Mouse (Mus musculus) neural tube, embryonic 15.5 days (tissue): ENCODE results near the gene Cntn1. TPM values are rescaled to one million over a fixed set of nuclear protein-coding genes. Genes with fewer than 3 reads are reported as not detected.

ENCODE experiments used
- ATAC-seq: fragments of 200-750 bp; cut with Nextera tagmentation; 2 replicates; pipeline ENCODE4 v1.8.0; 2017; ENCODE audit warnings: mild to moderate bottlenecking, moderate TSS enrichment, moderate library complexity; ENCODE audit not compliant: low FRiP score
- H3K27ac ChIP-seq: fragments of 300-500 bp; sonication (generic); replicated peaks from 2 replicates; pipeline ENCODE4 v1.5.1; 2015; ENCODE audit warnings: mild to moderate bottlenecking, inconsistent platforms
- H3K27me3 ChIP-seq: fragments of 300-500 bp; sonication (generic); replicated peaks from 2 replicates; pipeline ENCODE4 v1.6.1; 2015; ENCODE audit warnings: inconsistent platforms
- H3K36me3 ChIP-seq: fragments of 300-500 bp; sonication (generic); 2 replicates; pipeline ENCODE4 v1.6.1; 2015; ENCODE audit warnings: inconsistent platforms
- H3K4me1 ChIP-seq: fragments of 300-500 bp; sonication (generic); 2 replicates; pipeline ENCODE4 v1.6.1; 2015; ENCODE audit warnings: inconsistent platforms
- H3K4me2 ChIP-seq: fragments of 300-500 bp; sonication (generic); 2 replicates; pipeline ENCODE4 v1.6.1; 2015; ENCODE audit warnings: inconsistent platforms, mild to moderate bottlenecking, moderate library complexity
- H3K4me3 ChIP-seq: fragments of 300-500 bp; sonication (generic); replicated peaks from 2 replicates; pipeline ENCODE4 v1.5.1; 2015; ENCODE audit warnings: mild to moderate bottlenecking, inconsistent platforms
- H3K9ac ChIP-seq: fragments of 300-500 bp; sonication (generic); replicated peaks from 2 replicates; pipeline ENCODE4 v1.6.1; 2015; ENCODE audit warnings: mild to moderate bottlenecking, inconsistent platforms
- H3K9me3 ChIP-seq: fragments of 300-500 bp; sonication (generic); replicated peaks from 2 replicates; pipeline ENCODE4 v1.6.1; 2016; ENCODE audit warnings: inconsistent platforms
- WGBS: fragments of 180-500 bp; shearing (Covaris S2); methylation state at CpG from one replicate; pipeline ENCODE4 v1.1.7; 2015; ENCODE audit warnings: mixed read lengths; 5-methylcytosine and 5-hydroxymethylcytosine counted together
- polyA plus RNA-seq: library from polyadenylated mRNA; unstranded; fragments of >200 nt; fragmentation: Nextera tagmentation; extraction: Ambion mirVana; gene quantifications from 2 replicates; pipeline ENCODE4 v1.2.1, GENCODE M21; 2015

Gene Cntn1
- polyA plus RNA-seq, 1 experiment from 2014 or later: 78.7 TPM

GRCm38 (mm10) chr15:92060986-92061385, 10.0 kb downstream of the Cntn1 start:
- 33% methylated on average over 3 of the region's 3 CpGs for WGBS

DNA sequence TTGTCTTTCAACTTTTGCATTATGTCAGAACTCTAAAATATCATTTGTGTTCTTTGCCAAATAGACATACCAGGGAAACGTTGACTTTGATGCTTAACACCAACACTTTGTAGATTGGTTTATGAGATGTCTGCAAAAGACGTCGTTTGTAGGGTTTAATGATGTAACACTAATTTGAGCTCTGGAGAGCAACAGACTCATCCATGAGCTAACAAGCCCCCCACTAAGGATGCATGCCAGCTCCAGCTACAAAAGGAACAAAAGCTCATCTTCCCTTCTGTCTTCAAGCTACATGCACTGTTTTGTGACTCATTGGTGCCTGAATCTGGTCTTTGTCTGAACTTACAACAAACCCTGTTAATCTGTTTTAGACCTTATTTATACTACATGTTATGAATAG, 28.5 kb downstream of the Cntn1 start:
- Histone ChIP-seq H3K9me3 (no peaks in the 10 kb centered on the region), H3K36me3 (no peaks in the 10 kb centered on the region), H3K4me3 (no peak overlapping the region), H3K4me1 (peaks cover 11% of the 10 kb centered on the region; the same call in 1 of the 2 replicates), H3K9ac (no peak overlapping the region), H3K27ac (no peak overlapping the region), H3K27me3 (no peaks in the 10 kb centered on the region), H3K4me2 (no peak overlapping the region)
- no peak for ATAC-seq
- WGBS: 27% methylated on average over 3 of the region's 3 CpGs

More at GRCm38 (mm10) chr15:92060986-92061385, 10.0 kb downstream of the Cntn1 start:
- H3K36me3 ChIP-seq: no peaks in the 10 kb centered on the region
- no peak overlapping the region for H3K4me2 ChIP-seq
- no peak overlapping the region for H3K4me3 ChIP-seq
- H3K4me1 ChIP-seq: 0 out of 2 replicates have a peak, but pooled peaks cover 2% of the 10 kb centered on the region
- H3K27ac ChIP-seq: no peak overlapping the region
- ATAC-seq: no peak
- H3K9me3 ChIP-seq: no peaks in the 10 kb centered on the region
- H3K27me3 ChIP-seq: no peaks in the 10 kb centered on the region
- no peak overlapping the region for H3K9ac ChIP-seq

DNA sequence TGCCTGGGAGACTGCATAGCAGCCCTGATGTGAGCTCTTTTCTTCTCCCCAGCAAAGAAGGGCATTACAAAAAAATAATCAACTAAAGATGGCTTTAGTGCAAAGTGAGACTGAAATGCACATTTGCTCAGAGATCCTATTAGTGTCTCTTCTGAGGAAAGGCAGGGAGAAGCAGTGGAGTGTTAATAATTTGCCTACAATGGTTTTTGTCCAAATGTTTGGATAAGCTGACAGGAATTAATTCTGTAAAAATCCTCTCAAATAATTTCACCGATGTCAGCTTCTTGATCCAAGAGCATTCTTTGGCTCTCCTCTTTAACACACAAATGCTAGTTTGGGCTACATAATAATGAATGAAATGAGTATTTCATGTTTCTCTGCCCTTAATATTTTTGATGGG, 34.9 kb downstream of the Cntn1 start:
- no peaks in the 10 kb centered on the region for H3K27me3 ChIP-seq
- no peak overlapping the region for H3K9ac ChIP-seq
- H3K4me1 ChIP-seq: peaks cover 13% of the 10 kb centered on the region
- H3K36me3 ChIP-seq: no peaks in the 10 kb centered on the region
- no peak overlapping the region for H3K4me3 ChIP-seq
- no peak overlapping the region for H3K4me2 ChIP-seq
- 29% methylated on average over 1 of the region's 1 CpGs for WGBS
- ATAC-seq: no peak
- no peak overlapping the region for H3K27ac ChIP-seq
- H3K9me3 ChIP-seq: no peaks in the 10 kb centered on the region

DNA sequence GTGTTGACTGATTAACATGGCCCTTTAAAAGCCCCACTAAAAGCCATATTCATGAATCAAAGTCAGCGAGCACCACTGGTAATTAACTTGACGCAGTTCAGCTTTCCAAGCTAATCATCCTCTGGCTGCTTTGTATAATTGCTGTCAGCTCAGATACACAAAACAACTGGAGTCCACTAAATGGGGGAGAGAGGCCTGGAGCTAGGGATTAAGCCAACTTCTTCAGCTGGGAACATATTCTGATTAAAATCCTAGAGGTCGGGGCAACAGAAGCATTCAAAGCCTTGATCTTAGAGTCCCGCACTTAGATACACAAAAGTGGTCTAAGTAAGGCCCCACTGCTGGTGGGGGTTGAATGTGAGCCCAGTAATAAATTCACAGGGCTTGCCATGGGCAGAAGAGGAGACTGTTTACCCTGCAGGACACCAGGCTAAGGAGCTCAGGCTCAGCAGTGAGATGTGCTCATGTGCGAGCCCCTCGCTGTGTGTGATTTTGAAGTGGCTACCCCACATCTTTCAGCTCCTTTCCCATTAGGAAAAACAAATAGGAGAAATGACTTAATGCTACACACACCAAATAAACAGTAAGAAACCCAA, 36.8 kb downstream of the Cntn1 start:
- Histone ChIP-seq H3K4me3 (no peak overlapping the region), H3K36me3 (no peaks in the 10 kb centered on the region), H3K4me1 (peaks cover 13% of the 10 kb centered on the region), H3K4me2 (no peak overlapping the region), H3K9me3 (no peaks in the 10 kb centered on the region), H3K27ac (peak overlapping the region; percentile 56), H3K27me3 (no peaks in the 10 kb centered on the region), H3K9ac (no peak overlapping the region)
- whole genome bisulfite sequencing: 24% methylated on average over 6 of the region's 6 CpGs
- ATAC-seq: no peak

- no peak overlapping the region for H3K9ac ChIP-seq
- WGBS: 80% methylated on average over 6 of the region's 6 CpGs
- no peaks in the 10 kb centered on the region for H3K9me3 ChIP-seq
- ATAC-seq: no peak
- no peak overlapping the region for H3K4me3 ChIP-seq
- H3K4me2 ChIP-seq: no peak overlapping the region
- no peak overlapping the region for H3K27ac ChIP-seq
- H3K27me3 ChIP-seq: no peaks in the 10 kb centered on the region
- H3K36me3 ChIP-seq: no peaks in the 10 kb centered on the region
- H3K4me1 ChIP-seq: peaks cover 10% of the 10 kb centered on the region
Observed at GRCm38 (mm10) chr15:92090787-92091186, 39.8 kb downstream of the Cntn1 start.

GRCm38 (mm10) chr15:92092041-92092440, 41.1 kb downstream of the Cntn1 start:
- no peak for ATAC-seq
- Histone ChIP-seq H3K4me3 (no peak overlapping the region), H3K27me3 (no peaks in the 10 kb centered on the region), H3K4me2 (no peak overlapping the region), H3K4me1 (peaks cover 10% of the 10 kb centered on the region), H3K9ac (no peak overlapping the region), H3K27ac (no peak overlapping the region), H3K9me3 (no peaks in the 10 kb centered on the region), H3K36me3 (no peaks in the 10 kb centered on the region)
- 77% methylated on average over 3 of the region's 3 CpGs for WGBS

- Histone ChIP-seq H3K27me3 (no peaks in the 10 kb centered on the region), H3K4me3 (no peak overlapping the region), H3K9me3 (no peaks in the 10 kb centered on the region), H3K36me3 (no peaks in the 10 kb centered on the region), H3K4me2 (no peak overlapping the region), H3K4me1 (no peaks in the 10 kb centered on the region), H3K9ac (no peak overlapping the region), H3K27ac (no peak overlapping the region)
- ATAC-seq: no peak
- WGBS: 31% methylated on average over 5 of the region's 5 CpGs
Observed at GRCm38 (mm10) chr15:92099410-92100174, 48.6 kb downstream of the Cntn1 start.

DNA sequence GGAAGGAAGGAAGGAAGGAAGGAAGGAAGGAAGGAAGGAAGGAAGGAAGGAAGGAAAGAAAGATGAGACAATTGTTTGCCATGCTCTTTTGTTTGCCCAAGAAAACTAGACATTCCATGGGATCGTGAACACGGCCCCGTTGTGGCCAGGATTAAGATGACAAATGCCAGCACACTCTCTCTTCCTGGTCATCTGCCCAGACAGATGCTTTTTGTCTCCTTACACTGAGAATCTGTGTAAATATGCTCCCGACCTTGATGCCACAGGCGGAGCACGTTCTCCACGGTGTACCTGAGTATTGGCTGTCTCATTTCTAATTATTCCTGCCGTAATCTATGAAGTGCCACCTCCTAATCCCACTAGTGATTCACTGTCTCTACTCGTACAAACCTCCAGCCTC, 51.0 kb downstream of the Cntn1 start:
- Histone ChIP-seq H3K9me3 (no peaks in the 10 kb centered on the region), H3K4me2 (no peak overlapping the region), H3K27ac (no peak overlapping the region), H3K27me3 (no peaks in the 10 kb centered on the region), H3K9ac (no peak overlapping the region), H3K4me1 (no peaks in the 10 kb centered on the region), H3K4me3 (no peak overlapping the region), H3K36me3 (no peaks in the 10 kb centered on the region)
- WGBS: 75% methylated on average over 9 of the region's 9 CpGs
- no peak for ATAC-seq

DNA sequence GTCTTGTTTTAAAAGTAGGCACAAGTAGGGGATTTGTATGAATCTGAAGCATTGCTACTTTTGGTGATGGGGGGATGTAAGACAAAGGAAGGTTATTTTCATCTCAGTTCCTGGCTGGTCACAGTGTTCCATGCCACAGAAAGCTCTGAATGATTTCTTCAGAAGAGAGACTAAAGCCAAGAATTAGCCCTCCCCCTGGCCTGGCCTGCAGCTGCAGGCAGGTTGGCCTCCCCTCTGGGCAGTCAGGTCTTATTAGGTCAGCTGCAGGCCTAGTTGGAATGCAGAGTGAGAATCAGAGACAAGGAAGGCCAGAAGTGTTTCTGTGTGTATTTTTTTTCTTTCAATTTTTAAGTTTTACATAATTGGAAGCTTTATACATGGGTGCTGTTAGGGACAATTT, 61.5 kb downstream of the Cntn1 start:
- H3K27me3 ChIP-seq: no peaks in the 10 kb centered on the region
- no peak overlapping the region for H3K4me3 ChIP-seq
- H3K36me3 ChIP-seq: no peaks in the 10 kb centered on the region
- no peak overlapping the region for H3K4me2 ChIP-seq
- H3K9me3 ChIP-seq: no peaks in the 10 kb centered on the region
- H3K27ac ChIP-seq: no peak overlapping the region
- no peaks in the 10 kb centered on the region for H3K4me1 ChIP-seq
- no peak overlapping the region for H3K9ac ChIP-seq
- ATAC-seq: no peak

DNA sequence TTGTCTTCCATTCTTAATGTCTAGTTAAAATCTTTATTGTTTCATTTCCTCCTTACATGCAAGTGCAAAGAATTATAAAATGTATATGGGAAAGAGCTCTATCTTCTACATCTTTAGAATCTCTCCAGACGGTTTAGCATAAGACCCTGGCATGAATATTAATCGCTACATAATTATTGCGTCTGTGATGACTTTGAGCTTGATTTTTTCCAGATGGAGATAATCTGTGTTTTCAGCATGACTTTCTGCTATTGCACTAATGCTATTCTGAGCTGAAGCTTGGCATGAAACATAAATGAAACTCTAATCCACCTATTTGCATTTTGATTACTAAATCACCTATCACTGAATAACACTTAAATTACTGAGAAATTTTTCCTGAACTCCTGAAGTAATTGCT, 82.0 kb downstream of the Cntn1 start:
- Histone ChIP-seq H3K36me3 (no peaks in the 10 kb centered on the region), H3K9me3 (no peaks in the 10 kb centered on the region), H3K9ac (no peak overlapping the region), H3K4me3 (no peak overlapping the region), H3K27ac (no peak overlapping the region), H3K27me3 (no peaks in the 10 kb centered on the region), H3K4me2 (no peak overlapping the region), H3K4me1 (peaks cover 6% of the 10 kb centered on the region; the same call in 1 of the 2 replicates)
- no peak for ATAC-seq
- 74% methylated on average over 3 of the region's 3 CpGs for WGBS

DNA sequence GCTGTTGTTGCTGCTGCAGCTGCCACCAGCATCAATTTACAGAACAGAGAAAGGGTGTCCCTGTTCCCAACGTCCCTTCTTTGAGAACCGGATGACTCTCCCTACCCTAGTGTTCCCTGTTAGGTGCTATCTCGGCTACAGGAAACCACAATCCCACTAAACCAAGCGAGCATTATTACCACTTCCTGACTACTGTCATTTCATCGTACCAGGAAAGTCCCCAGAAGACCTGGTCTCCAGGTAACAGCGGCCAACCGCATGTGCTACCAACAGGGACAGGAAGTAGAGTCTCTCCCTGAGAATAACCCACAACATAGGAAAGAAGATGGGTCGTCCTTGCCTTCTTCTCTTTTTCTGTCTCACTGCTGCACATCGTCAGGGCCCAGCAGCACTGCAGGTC, 83.3 kb downstream of the Cntn1 start:
- WGBS: 79% methylated on average over 9 of the region's 9 CpGs
- Histone ChIP-seq H3K27ac (no peak overlapping the region), H3K4me2 (no peak overlapping the region), H3K4me3 (no peak overlapping the region), H3K27me3 (no peaks in the 10 kb centered on the region), H3K36me3 (no peaks in the 10 kb centered on the region), H3K4me1 (peaks cover 6% of the 10 kb centered on the region; the same call in 1 of the 2 replicates), H3K9ac (no peak overlapping the region), H3K9me3 (no peaks in the 10 kb centered on the region)
- no peak for ATAC-seq

DNA sequence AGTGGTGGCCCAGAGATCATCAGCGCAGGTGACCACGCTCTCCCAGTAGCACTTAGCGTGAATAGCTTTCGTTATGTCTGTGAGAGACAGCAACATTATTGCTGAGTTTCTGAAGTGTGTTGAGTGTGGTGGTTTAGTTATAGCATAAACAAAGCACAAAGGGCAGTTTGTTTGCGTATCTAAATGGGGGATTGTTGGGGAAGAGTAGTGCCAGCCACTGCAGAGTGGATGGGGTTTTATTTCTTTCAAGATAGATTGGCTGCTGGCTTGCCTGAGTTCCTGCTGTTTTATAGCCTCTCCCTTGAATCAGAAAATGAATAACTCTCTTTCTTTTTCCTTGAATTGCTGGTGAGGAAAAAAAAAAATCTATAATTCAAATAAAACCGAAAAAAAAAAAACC, 86.1 kb downstream of the Cntn1 start:
- peak overlapping the region; percentile 60; the same call in 1 of the 2 replicates for H3K27ac ChIP-seq
- ATAC-seq: no peak
- H3K36me3 ChIP-seq: no peaks in the 10 kb centered on the region
- no peaks in the 10 kb centered on the region for H3K27me3 ChIP-seq
- H3K4me2 ChIP-seq: no peak overlapping the region
- H3K4me3 ChIP-seq: no peak overlapping the region
- no peak overlapping the region for H3K9ac ChIP-seq
- no peaks in the 10 kb centered on the region for H3K9me3 ChIP-seq
- 24% methylated on average over 6 of the region's 6 CpGs for WGBS
- peaks cover 6% of the 10 kb centered on the region; the same call in 1 of the 2 replicates for H3K4me1 ChIP-seq
